In genomic region chr3:68761626-68762331, GRCm38 (mm10) we compare ENCODE assay signal across 8 mouse cellular contexts.
DNase-seq lines count a peak whose midpoint lies in the region; ATAC-seq and TF ChIP-seq lines count a peak whose summit lies in the region.

No protein-coding gene starts in this region.

- H3K9me3 ChIP-seq in lung, postnatal 0 days (ENCODE audit: low read length): no peaks in the 10 kb centered on the region

- no peak for TF ChIP-seq CTCF in lung, postnatal 0 days (IDR thresholded peaks at IDR 0.05)
- TF ChIP-seq CTCF in kidney, adult 2 months (conservative IDR thresholded peaks at IDR 0.05; ENCODE audit: insufficient read depth, insufficient read length, low read depth, low read length): no peak

- H3K27me3 ChIP-seq in lung, postnatal 0 days (replicated peaks; ENCODE audit: insufficient read depth, low read length): no peaks in the 10 kb centered on the region
- H3K27me3 ChIP-seq in kidney, adult 2 months (replicated peaks; ENCODE audit: control insufficient read depth, insufficient read depth, low read length): no peaks in the 10 kb centered on the region

- TF ChIP-seq POLR2A in kidney, adult 2 months (IDR thresholded peaks at IDR 0.05; ENCODE audit: low read depth, low read length): no peak

- no peak for TF ChIP-seq EP300 in lung, postnatal 0 days (IDR thresholded peaks at IDR 0.05)

- H3K4me1 ChIP-seq in lung, postnatal 0 days (ENCODE audit: insufficient read depth, low read depth, low read length): peaks cover 5% of the 10 kb centered on the region; the same call in 1 of the 2 replicates
- peaks cover 10% of the 10 kb centered on the region; the same call in 1 of the 2 replicates for H3K4me1 ChIP-seq in kidney, adult 2 months (ENCODE audit: control insufficient read depth, insufficient read depth, low read length)

- H3K9ac ChIP-seq in lung, postnatal 0 days (replicated peaks; ENCODE audit: low read depth): no peak overlapping the region

- DNase-seq in lung, postnatal 0 days (ENCODE audit: low spot score): peak; percentile 55
- DNase-seq in lung, adult 18-20 months: no peak
- DNase-seq in embryo, embryonic 11 days: peak; percentile 67
- DNase-seq in kidney, adult 2 months: peak; percentile 43
- DNase-seq in skeletal muscle tissue, adult 2 months (ENCODE audit: low read depth, low spot score): peak; percentile 20
- DNase-seq in adrenal gland, postnatal 4 days (ENCODE audit: low spot score in 2 of 2): no peak
- no peak for DNase-seq in left cerebral cortex, adult 18-20 months (ENCODE audit: low spot score in 2 of 2)
- no peak for DNase-seq in right cerebral cortex, postnatal 4 days

- H3K4me3 ChIP-seq in lung, postnatal 0 days (ENCODE audit: low read depth, low read length): no peak overlapping the region
- H3K4me3 ChIP-seq in kidney, adult 2 months (ENCODE audit: insufficient read depth, low read depth, low read length): no peak overlapping the region

- ATAC-seq in lung, postnatal 0 days: peak; percentile 66

- no peaks in the 10 kb centered on the region for H3K36me3 ChIP-seq in lung, postnatal 0 days (ENCODE audit: insufficient read depth, low read length)
- no peaks in the 10 kb centered on the region for H3K36me3 ChIP-seq in kidney, adult 2 months (ENCODE audit: control insufficient read depth, insufficient read depth, low read length)

- 17% methylated on average over 11 of the region's 11 CpGs for WGBS in lung, postnatal 0 days
- WGBS in kidney, adult 2 months: 18% methylated on average over 11 of the region's 11 CpGs

- no peak overlapping the region for H3K27ac ChIP-seq in lung, postnatal 0 days (ENCODE audit: low read length)
- H3K27ac ChIP-seq in kidney, adult 2 months (ENCODE audit: insufficient read depth, low read depth, low read length): no peak overlapping the region

- H3K4me2 ChIP-seq in lung, postnatal 0 days (replicated peaks; ENCODE audit: low read depth, low read length): peak overlapping the region; percentile 17; the same call in 1 of the 2 replicates

Comparison
In these comparisons a context has a peak if more than half of its experiments do, and no peak if none do; other contexts are left out.
1. DNase-seq: peak in lung, postnatal 0 days (single experiment), embryo, embryonic 11 days (single experiment), kidney, adult 2 months (single experiment) and skeletal muscle tissue, adult 2 months (single experiment); none in lung, adult 18-20 months (0 of 2), adrenal gland, postnatal 4 days (0 of 2), left cerebral cortex, adult 18-20 months (0 of 2) and right cerebral cortex, postnatal 4 days (single experiment).